Mouse (Mus musculus): ENCODE measurements around the gene F2rl1. TPM values are rescaled to one million over a fixed set of nuclear protein-coding genes. Genes with fewer than 3 reads are reported as not detected.

The F2rl1 gene
- total RNA-seq, 1 experiment from 2014 or later: 0.12 TPM

Other genes starting within 250 kb of the F2rl1 start
- 32.9 and 38.5 TPM in 2 replicates for gene Zbed3, start 201.6 kb downstream of the F2rl1 start, total RNA-seq (2021)
- 37.6 and 40.0 TPM in 2 replicates for gene Aggf1, start 149.9 kb downstream of the F2rl1 start, total RNA-seq (2021)
- not detected in 2 replicates for gene Crhbp, start 80.3 kb downstream of the F2rl1 start, total RNA-seq (2021)
- not detected in 2 replicates for gene S100z, start 46.5 kb downstream of the F2rl1 start, total RNA-seq (2021)
- 108 and 116 TPM in 2 replicates for gene F2r, start 93.3 kb upstream of the F2rl1 start, total RNA-seq (2021)
- gene F2rl2, start 171.6 kb upstream of the F2rl1 start, total RNA-seq (2021): not detected in 2 replicates

Measured in adrenal gland, postnatal 25 days (tissue).